Mouse (Mus musculus) hindbrain, postnatal 0 days (tissue): ENCODE measurements around the gene Rilp. TPM values are rescaled to one million over a fixed set of nuclear protein-coding genes. Genes with fewer than 3 reads are reported as not detected.
A peak's percentile ranks its signal among the peaks of the same experiment; 100 is the strongest.

Source experiments
- ATAC-seq: fragments of 200-750 bp; cut with Nextera tagmentation; 2 replicates; pipeline ENCODE4 v1.8.0; 2017; ENCODE audit warnings: mild to moderate bottlenecking, moderate TSS enrichment, moderate library complexity
- DNase-seq: peaks from one replicate; pipeline ENCODE4 v3.0.0-alpha.2; 2015; ENCODE audit warnings: low spot score
- H3K27ac ChIP-seq: fragments of 300-500 bp; sonication (generic); 2 replicates; pipeline ENCODE4 v1.5.1; 2014; ENCODE audit warnings: mild to moderate bottlenecking
- H3K27me3 ChIP-seq: fragments of 300-500 bp; sonication (generic); 2 replicates; pipeline ENCODE4 v1.6.1; 2014; ENCODE audit warnings: low read length, mixed read lengths; ENCODE audit not compliant: insufficient read depth
- H3K36me3 ChIP-seq: fragments of 300-500 bp; sonication (generic); 2 replicates; pipeline ENCODE4 v1.6.1; 2014; ENCODE audit warnings: low read length, mixed read lengths; ENCODE audit not compliant: insufficient read depth
- H3K4me1 ChIP-seq: fragments of 300-500 bp; sonication (generic); 2 replicates; pipeline ENCODE4 v1.6.1; 2014; ENCODE audit warnings: antibody characterized with exemption, low read length, mixed read lengths; ENCODE audit not compliant: insufficient read depth
- H3K4me2 ChIP-seq: fragments of 300-500 bp; sonication (generic); 2 replicates; pipeline ENCODE4 v1.6.1; 2014; ENCODE audit warnings: low read depth, mild to moderate bottlenecking, low read length, moderate library complexity, mixed read lengths
- H3K4me3 ChIP-seq: fragments of 300-500 bp; sonication (generic); 2 replicates; pipeline ENCODE4 v1.5.1; 2014; ENCODE audit warnings: low read length
- H3K9ac ChIP-seq: fragments of 300-500 bp; sonication (generic); replicated peaks from 2 replicates; pipeline ENCODE4 v1.6.1; 2014; ENCODE audit warnings: mild to moderate bottlenecking, low read length, moderate library complexity, mixed read lengths
- H3K9me3 ChIP-seq: fragments of 300-500 bp; sonication (generic); 2 replicates; pipeline ENCODE4 v1.6.1; 2016; ENCODE audit warnings: low read length, mixed read lengths
- CTCF ChIP-seq: IDR thresholded peaks from 2 replicates; pipeline ENCODE4 v1.5.1; 2016; ENCODE audit warnings: antibody characterized with exemption, control low read depth, low read depth
- WGBS: fragments of 180-500 bp; shearing (Covaris S2); extraction: QIAGEN DNeasy Blood & Tissue Kit; methylation state at CpG from one replicate; pipeline ENCODE4 v1.1.7; 2014; 5-methylcytosine and 5-hydroxymethylcytosine counted together
- polyA plus RNA-seq: library from polyadenylated mRNA; unstranded; fragments of >200 nt; fragmentation: Nextera tagmentation; extraction: Ambion mirVana; gene quantifications from 2 replicates; pipeline ENCODE4 v1.2.1, GENCODE M21; 2015
- total RNA-seq: library from RNA; depleted of rRNA; stranded (reverse); fragments of >200 nt; gene quantifications from 2 replicates; pipeline ENCODE4 v1.2.3, GENCODE M21; 2014

Rilp gene
- total and polyA plus RNA-seq, 2 experiments from 2014 or later: 3.9 to 7.6 TPM

GRCm38 (mm10) chr11:75468410-75468809 is 41.5 kb upstream of the Rilp start:
- Histone ChIP-seq H3K4me2 (peak overlapping the region; percentile 60), H3K9me3 (no peaks in the 10 kb centered on the region), H3K27ac (no peak overlapping the region), H3K4me1 (0 out of 2 replicates have a peak, but pooled peaks cover 5% of the 10 kb centered on the region), H3K4me3 (peak overlapping the region; percentile 25; the same call in 1 of the 2 replicates), H3K9ac (peak overlapping the region; percentile 38; the same call in 1 of the 2 replicates), H3K27me3 (no peaks in the 10 kb centered on the region), H3K36me3 (peaks cover 11% of the 10 kb centered on the region)
- 69% methylated on average over 7 of the region's 7 CpGs for WGBS
- no peak for TF ChIP-seq CTCF
- ATAC-seq: no peak
- DNase-seq: no peak

- WGBS: 83% methylated on average over 4 of the region's 4 CpGs
- peaks cover 11% of the 10 kb centered on the region for H3K36me3 ChIP-seq
- 0 out of 2 replicates have a peak, but pooled peaks cover 5% of the 10 kb centered on the region for H3K4me1 ChIP-seq
- no peaks in the 10 kb centered on the region for H3K9me3 ChIP-seq
- no peak overlapping the region for H3K4me3 ChIP-seq
- no peak overlapping the region for H3K9ac ChIP-seq
- H3K4me2 ChIP-seq: no peak overlapping the region
- no peak for DNase-seq
- no peaks in the 10 kb centered on the region for H3K27me3 ChIP-seq
- no peak for TF ChIP-seq CTCF
- no peak overlapping the region for H3K27ac ChIP-seq
- ATAC-seq: no peak
These were observed 40.6 kb upstream of the Rilp start for GRCm38 (mm10) chr11:75469261-75469660.

- H3K4me2 ChIP-seq: no peak overlapping the region
- H3K9me3 ChIP-seq: no peaks in the 10 kb centered on the region
- H3K4me1 ChIP-seq: 0 out of 2 replicates have a peak, but pooled peaks cover 5% of the 10 kb centered on the region
- no peak overlapping the region for H3K4me3 ChIP-seq
- no peak for DNase-seq
- no peaks in the 10 kb centered on the region for H3K27me3 ChIP-seq
- no peak for ATAC-seq
- no peak overlapping the region for H3K27ac ChIP-seq
- WGBS: 91% methylated on average over 3 of the region's 3 CpGs
- no peak for TF ChIP-seq CTCF
- H3K9ac ChIP-seq: no peak overlapping the region
- H3K36me3 ChIP-seq: peaks cover 4% of the 10 kb centered on the region; the same call in 1 of the 2 replicates
These were observed 39.2 kb upstream of the Rilp start for GRCm38 (mm10) chr11:75470675-75471074.

GRCm38 (mm10) chr11:75472469-75473081 is 37.3 kb upstream of the Rilp start:
- no peak for ATAC-seq
- DNase-seq: no peak
- TF ChIP-seq CTCF: no peak
- WGBS: 83% methylated on average over 11 of the region's 11 CpGs
- no peak overlapping the region for H3K27ac ChIP-seq
- H3K4me2 ChIP-seq: no peak overlapping the region
- H3K4me3 ChIP-seq: no peak overlapping the region
- H3K27me3 ChIP-seq: no peaks in the 10 kb centered on the region
- no peaks in the 10 kb centered on the region for H3K36me3 ChIP-seq
- H3K9ac ChIP-seq: no peak overlapping the region
- H3K4me1 ChIP-seq: 0 out of 2 replicates have a peak, but pooled peaks cover 3% of the 10 kb centered on the region
- no peaks in the 10 kb centered on the region for H3K9me3 ChIP-seq

- no peak for ATAC-seq
- 67% methylated on average over 7 of the region's 7 CpGs for WGBS
- no peak for TF ChIP-seq CTCF
These were observed 36.5 kb upstream of the Rilp start for GRCm38 (mm10) chr11:75473376-75473775.

DNA sequence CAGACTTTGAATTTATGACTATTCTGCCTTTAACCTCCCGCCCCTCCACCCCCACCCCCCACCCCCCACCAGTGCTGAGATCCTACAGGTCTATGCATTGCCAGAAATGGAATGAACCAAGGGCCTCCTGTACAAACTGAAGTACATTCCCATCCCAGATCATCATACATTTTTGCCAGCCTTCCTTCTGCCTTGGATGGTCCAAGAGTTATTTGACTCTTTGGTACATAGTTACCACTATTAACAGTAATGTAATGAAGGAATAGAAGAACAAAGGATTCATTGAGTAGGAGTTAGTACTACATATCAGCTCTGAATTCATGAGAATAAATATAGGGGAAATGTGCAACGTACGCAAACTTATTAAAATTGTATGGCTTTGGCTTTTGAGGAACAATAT is 23.7 kb upstream of the Rilp start:
- peak overlapping the region; percentile 96 for H3K4me2 ChIP-seq
- ATAC-seq (no peak; the same call in 1 of the 2 replicates), DNase-seq (no peak)
- no peak overlapping the region for H3K27ac ChIP-seq
- peaks cover 8% of the 10 kb centered on the region for H3K4me1 ChIP-seq
- H3K9ac ChIP-seq: no peak overlapping the region
- TF ChIP-seq CTCF: no peak
- no peaks in the 10 kb centered on the region for H3K9me3 ChIP-seq
- H3K27me3 ChIP-seq: no peaks in the 10 kb centered on the region
- peaks cover 20% of the 10 kb centered on the region for H3K36me3 ChIP-seq
- peak overlapping the region; percentile 93 for H3K4me3 ChIP-seq
- 25% methylated on average over 3 of the region's 3 CpGs for WGBS

More at GRCm38 (mm10) chr11:75473376-75473775, 36.5 kb upstream of the Rilp start:
- H3K27ac ChIP-seq: no peak overlapping the region
- H3K36me3 ChIP-seq: no peaks in the 10 kb centered on the region
- H3K9ac ChIP-seq: no peak overlapping the region
- no peaks in the 10 kb centered on the region for H3K4me1 ChIP-seq
- no peak for DNase-seq
- no peak overlapping the region for H3K4me3 ChIP-seq
- no peak overlapping the region for H3K4me2 ChIP-seq
- H3K27me3 ChIP-seq: no peaks in the 10 kb centered on the region
- H3K9me3 ChIP-seq: no peaks in the 10 kb centered on the region
